ENCODE assay signal across 9 mouse cellular contexts in the genomic region with DNA sequence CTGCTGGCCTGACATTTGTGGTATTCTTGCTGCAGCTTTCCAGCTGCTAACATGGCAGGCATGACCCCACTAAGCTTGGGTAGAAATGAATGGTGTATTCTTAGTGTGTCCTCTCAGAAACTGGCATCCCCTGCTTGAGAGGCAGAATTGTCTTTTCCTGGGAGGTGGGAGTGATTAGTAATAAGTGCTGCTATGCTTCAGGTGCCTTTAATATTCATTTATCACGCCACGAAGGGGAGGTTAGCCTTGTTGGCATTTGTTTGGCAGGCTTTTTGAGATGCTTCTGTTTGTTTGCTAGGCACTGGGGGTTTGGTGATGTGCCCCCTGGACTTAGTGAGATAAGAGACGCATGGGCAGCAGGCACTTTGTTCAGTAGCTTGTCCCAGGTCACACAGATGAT. TPM values are rescaled to one million over a fixed set of nuclear protein-coding genes. Genes with fewer than 3 reads are reported as not detected.
DNase-seq lines count a peak whose midpoint lies in the region; ATAC-seq and TF ChIP-seq lines count a peak whose summit lies in the region.
"Had no signal": no experiment of that assay in that cellular context is flagged by ENCODE, and none has a peak within 500 bp of the region (broad histone marks: within the 10 kb centered on the region; RNA-seq: fewer than 3 reads in every experiment).

No protein-coding gene starts in this region.

- ATAC-seq in hindbrain, embryonic 16.5 days: no peak
- ATAC-seq in midbrain, embryonic 13.5 days: no peak

- intact Hi-C loops in heart, adult 2 months (cut with DNase I): loop anchor here (5.0 kb wide), 2 partner anchors 55 to 200 kb away; a partner anchor contains a TSS
- intact Hi-C loops in heart, postnatal 25 days (cut with DNase I): loop anchor here (5.0 kb wide), 2 partner anchors 35 to 80 kb away; a partner anchor contains a TSS

- H3K4me3 ChIP-seq in heart, adult 2 months: peak overlapping the region; percentile 87
- peak overlapping the region; percentile 12; the same call in 1 of the 2 replicates for H3K4me3 ChIP-seq in cortical plate, adult 2 months (ENCODE audit: insufficient read depth, low read length)
- no peak overlapping the region for H3K4me3 ChIP-seq in hindbrain, embryonic 16.5 days (ENCODE audit: low read length)
- peak overlapping the region; percentile 90 for H3K4me3 ChIP-seq in midbrain, embryonic 13.5 days (replicated peaks)

- DNase-seq in heart, adult 2 months: no peak
- DNase-seq in heart, postnatal 25 days (ENCODE audit: low spot score): no peak
- no peak for DNase-seq in adrenal gland, postnatal 25 days
- no peak for DNase-seq in frontal cortex, postnatal 36 days (ENCODE audit: low spot score in 2 of 2)
- no peak for DNase-seq in kidney, adult 8-10 months
- DNase-seq: cerebellum, adult 11 months had no signal

- no peaks in the 10 kb centered on the region for H3K9me3 ChIP-seq in hindbrain, embryonic 16.5 days (ENCODE audit: control insufficient read depth, low read length)
- no peaks in the 10 kb centered on the region for H3K9me3 ChIP-seq in midbrain, embryonic 13.5 days

- H3K9ac ChIP-seq in heart, adult 2 months (ENCODE audit: low read depth, low read length): 0 out of 2 replicates have a peak overlapping the region, but pooled peaks have one; percentile 10
- no peak overlapping the region for H3K9ac ChIP-seq in hindbrain, embryonic 16.5 days (ENCODE audit: low read depth, low read length)
- 0 out of 2 replicates have a peak overlapping the region, but pooled peaks have one; percentile 19 for H3K9ac ChIP-seq in midbrain, embryonic 13.5 days (replicated peaks)

- TF ChIP-seq EP300 in heart, adult 2 months (IDR thresholded peaks at IDR 0.05; ENCODE audit: insufficient read depth, low read depth, low read length): no peak

- peak overlapping the region; percentile 83 for H3K4me2 ChIP-seq in hindbrain, embryonic 16.5 days (ENCODE audit: low read length)
- H3K4me2 ChIP-seq in midbrain, embryonic 13.5 days (replicated peaks): peak overlapping the region; percentile 81

- no peak overlapping the region for H3K27ac ChIP-seq in heart, adult 2 months
- H3K27ac ChIP-seq in cortical plate, adult 2 months (ENCODE audit: insufficient read depth, low read length): no peak overlapping the region
- H3K27ac ChIP-seq in hindbrain, embryonic 16.5 days (ENCODE audit: low read depth, low read length): no peak overlapping the region
- no peak overlapping the region for H3K27ac ChIP-seq in midbrain, embryonic 13.5 days

- no peak for TF ChIP-seq POLR2A in heart, adult 2 months (IDR thresholded peaks at IDR 0.05; ENCODE audit: insufficient read depth, low read depth, low read length)
- TF ChIP-seq POLR2A in cortical plate, adult 2 months (IDR thresholded peaks at IDR 0.05; ENCODE audit: extremely low read depth, insufficient read depth, low read length): no peak

- peaks cover 11% of the 10 kb centered on the region for H3K79me2 ChIP-seq in heart, adult 2 months (replicated peaks; ENCODE audit: control insufficient read depth, insufficient read depth, low read length)

- TF ChIP-seq CTCF in heart, adult 2 months (IDR thresholded peaks at IDR 0.05): no peak
- TF ChIP-seq CTCF in cortical plate, adult 2 months (IDR thresholded peaks at IDR 0.05; ENCODE audit: extremely low read depth, insufficient read depth, low read length): no peak

- H3K36me3 ChIP-seq in heart, adult 2 months (ENCODE audit: control insufficient read depth, insufficient read depth, low read length): peaks cover 40% of the 10 kb centered on the region
- H3K36me3 ChIP-seq in hindbrain, embryonic 16.5 days (ENCODE audit: control insufficient read depth, insufficient read depth, low read length): no peaks in the 10 kb centered on the region
- H3K36me3 ChIP-seq in midbrain, embryonic 13.5 days: no peaks in the 10 kb centered on the region

- peaks cover 27% of the 10 kb centered on the region for H3K4me1 ChIP-seq in heart, adult 2 months (ENCODE audit: control insufficient read depth, insufficient read depth, low read length)
- H3K4me1 ChIP-seq in cortical plate, adult 2 months (ENCODE audit: control insufficient read depth, insufficient read depth, low read length): peaks cover 12% of the 10 kb centered on the region
- peaks cover 24% of the 10 kb centered on the region for H3K4me1 ChIP-seq in hindbrain, embryonic 16.5 days (ENCODE audit: control insufficient read depth, insufficient read depth, low read depth, low read length)
- peaks cover 51% of the 10 kb centered on the region for H3K4me1 ChIP-seq in midbrain, embryonic 13.5 days (replicated peaks)

- 32% methylated on average over 3 of the region's 3 CpGs for WGBS in heart, adult 2 months
- 57% methylated on average over 3 of the region's 3 CpGs for WGBS in hindbrain, embryonic 16.5 days
- 76% methylated on average over 3 of the region's 3 CpGs for WGBS in midbrain, embryonic 13.5 days

- no peaks in the 10 kb centered on the region for H3K27me3 ChIP-seq in heart, adult 2 months (ENCODE audit: control insufficient read depth, insufficient read depth, low read length)
- no peaks in the 10 kb centered on the region for H3K27me3 ChIP-seq in hindbrain, embryonic 16.5 days (replicated peaks; ENCODE audit: control insufficient read depth, insufficient read depth, low read length)
- H3K27me3 ChIP-seq in midbrain, embryonic 13.5 days: no peaks in the 10 kb centered on the region

RNA-seq across cellular contexts. Expression of a gene that starts 11.3 kb away (rescaled TPM):
- total RNA-seq in heart, adult 2 months (2021): 100 to 1,000 TPM; 194 to 199 TPM
- polyA plus RNA-seq in heart, adult 2 months (2012; rRNA removed): 51.6 and 110 TPM in 2 replicates
- 100 to 1,000 TPM; 192 to 205 TPM for total RNA-seq in heart, postnatal 25 days (2021)
- 83.2 and 87.8 TPM in 2 replicates for polyA plus RNA-seq in cortical plate, adult 2 months (2012; rRNA removed)
- polyA plus RNA-seq in hindbrain, embryonic 16.5 days (2015; fragmentation: Nextera tagmentation; extraction: Ambion mirVana): 217 and 224 TPM in 2 replicates
- 287 and 316 TPM in 2 replicates for polyA plus RNA-seq in midbrain, embryonic 13.5 days (2015; fragmentation: Nextera tagmentation; extraction: Ambion mirVana)
- 401 TPM in 2 replicates for total RNA-seq in adrenal gland, postnatal 25 days (2021)
